Mouse (Mus musculus) heart, postnatal 0 days (tissue): ENCODE measurements around the gene Pgbd5. TPM values are rescaled to one million over a fixed set of nuclear protein-coding genes. Genes with fewer than 3 reads are reported as not detected.

Experiments used
- ATAC-seq: fragments of 200-750 bp; cut with Nextera tagmentation; 2 replicates; pipeline ENCODE4 v1.8.0; 2017; ENCODE audit warnings: low read depth, moderate number of reproducible peaks, moderate library complexity; ENCODE audit not compliant: insufficient read depth
- DNase-seq: peaks from one replicate; pipeline ENCODE4 v3.0.0-alpha.2; 2016; ENCODE audit warnings: low spot score
- H3K27ac ChIP-seq: fragments of 300-500 bp; sonication (generic); 2 replicates; pipeline ENCODE4 v1.5.1; 2014; ENCODE audit warnings: low read depth, mild to moderate bottlenecking
- H3K27me3 ChIP-seq: fragments of 300-500 bp; sonication (generic); 2 replicates; pipeline ENCODE4 v1.6.1; 2014; ENCODE audit warnings: low read length, mixed read lengths; ENCODE audit not compliant: control insufficient read depth, insufficient read depth
- H3K36me3 ChIP-seq: fragments of 300-500 bp; sonication (generic); replicated peaks from 2 replicates; pipeline ENCODE4 v1.6.1; 2014; ENCODE audit warnings: low read length, mixed read lengths; ENCODE audit not compliant: control insufficient read depth, insufficient read depth
- H3K4me1 ChIP-seq: fragments of 300-500 bp; sonication (generic); 2 replicates; pipeline ENCODE4 v1.6.1; 2014; ENCODE audit warnings: antibody characterized with exemption; ENCODE audit not compliant: control insufficient read depth, insufficient read depth
- H3K4me2 ChIP-seq: fragments of 300-500 bp; sonication (generic); 2 replicates; pipeline ENCODE4 v1.6.1; 2014; ENCODE audit warnings: low read depth, mild to moderate bottlenecking, low read length, moderate library complexity
- H3K4me3 ChIP-seq: fragments of 300-500 bp; sonication (generic); 2 replicates; pipeline ENCODE4 v1.5.1; 2014; ENCODE audit warnings: low read depth, low read length
- H3K9ac ChIP-seq: fragments of 300-500 bp; sonication (generic); replicated peaks from 2 replicates; pipeline ENCODE4 v1.6.1; 2014; ENCODE audit warnings: low read depth, low read length, mixed read lengths
- H3K9me3 ChIP-seq: fragments of 300-500 bp; sonication (generic); replicated peaks from 2 replicates; pipeline ENCODE4 v1.6.1; 2016; ENCODE audit warnings: low read length; ENCODE audit not compliant: control insufficient read depth
- CTCF ChIP-seq: IDR thresholded peaks from 2 replicates; pipeline ENCODE4 v1.5.1; 2016; ENCODE audit warnings: antibody characterized with exemption, control low read depth, low read depth
- EP300 ChIP-seq: IDR thresholded peaks from 2 replicates; pipeline ENCODE4 v1.6.1; 2016; ENCODE audit warnings: antibody characterized with exemption, low read depth
- WGBS: fragments of 180-500 bp; shearing (Covaris S2); extraction: QIAGEN DNeasy Blood & Tissue Kit; methylation state at CpG from one replicate; pipeline ENCODE4 v1.1.7; 2014; 5-methylcytosine and 5-hydroxymethylcytosine counted together
- polyA plus RNA-seq: library from polyadenylated mRNA; unstranded; fragments of >200 nt; fragmentation: Nextera tagmentation; extraction: Ambion mirVana; gene quantifications from 2 replicates; pipeline ENCODE4 v1.2.1, GENCODE M21; 2015
- total RNA-seq: library from RNA; depleted of rRNA; stranded (reverse); fragments of >200 nt; gene quantifications from 2 replicates; pipeline ENCODE4 v1.2.3, GENCODE M21; 2014; ENCODE audit warnings: low replicate concordance

Pgbd5 gene
- total and polyA plus RNA-seq, 2 experiments from 2014 or later, result 0.97 to 1.7 TPM

- H3K4me2 ChIP-seq, result no peak overlapping the region
- no peaks in the 10 kb centered on the region for H3K36me3 ChIP-seq
- TF ChIP-seq CTCF, result no peak
- TF ChIP-seq EP300, result no peak
- H3K27ac ChIP-seq, result no peak overlapping the region
- no peak overlapping the region for H3K4me3 ChIP-seq
- no peak for ATAC-seq
- H3K9ac ChIP-seq, result no peak overlapping the region
- H3K4me1 ChIP-seq, result no peaks in the 10 kb centered on the region
- DNase-seq, result no peak
- H3K9me3 ChIP-seq, result no peaks in the 10 kb centered on the region
- H3K27me3 ChIP-seq, result no peaks in the 10 kb centered on the region
- 76% methylated on average over 5 of the region's 5 CpGs for WGBS
Observed at GRCm38 (mm10) chr8:124475690-124476089, 36.2 kb upstream of the Pgbd5 start.

GRCm38 (mm10) chr8:124464641-124465040 lies 25.2 kb upstream of the Pgbd5 start:
- Histone ChIP-seq H3K9ac (no peak overlapping the region), H3K27me3 (no peaks in the 10 kb centered on the region), H3K4me2 (no peak overlapping the region), H3K36me3 (no peaks in the 10 kb centered on the region), H3K4me1 (no peaks in the 10 kb centered on the region), H3K9me3 (no peaks in the 10 kb centered on the region), H3K4me3 (no peak overlapping the region), H3K27ac (no peak overlapping the region)
- ATAC-seq (no peak), DNase-seq (no peak)
- WGBS, result 60% methylated on average over 2 of the region's 2 CpGs
- TF ChIP-seq CTCF (no peak), EP300 (no peak)

GRCm38 (mm10) chr8:124463111-124463510 lies 23.7 kb upstream of the Pgbd5 start:
- H3K4me3 ChIP-seq, result no peak overlapping the region
- no peaks in the 10 kb centered on the region for H3K36me3 ChIP-seq
- TF ChIP-seq CTCF (no peak), EP300 (no peak)
- DNase-seq (no peak), ATAC-seq (no peak)
- 19% methylated on average over 4 of the region's 4 CpGs for whole genome bisulfite sequencing
- no peaks in the 10 kb centered on the region for H3K4me1 ChIP-seq
- H3K9me3 ChIP-seq, result no peaks in the 10 kb centered on the region
- H3K9ac ChIP-seq, result no peak overlapping the region
- H3K27me3 ChIP-seq, result no peaks in the 10 kb centered on the region
- no peak overlapping the region for H3K27ac ChIP-seq
- H3K4me2 ChIP-seq, result no peak overlapping the region

- Histone ChIP-seq H3K4me3 (no peak overlapping the region), H3K36me3 (no peaks in the 10 kb centered on the region), H3K4me1 (no peaks in the 10 kb centered on the region), H3K27ac (no peak overlapping the region), H3K4me2 (no peak overlapping the region), H3K9me3 (no peaks in the 10 kb centered on the region), H3K9ac (no peak overlapping the region), H3K27me3 (no peaks in the 10 kb centered on the region)
- 78% methylated on average over 9 of the region's 9 CpGs for WGBS
- DNase-seq (no peak), ATAC-seq (no peak)
- TF ChIP-seq EP300 (no peak), CTCF (no peak)
Observed at GRCm38 (mm10) chr8:124462192-124462591, 22.7 kb upstream of the Pgbd5 start.

GRCm38 (mm10) chr8:124461103-124461502 lies 21.6 kb upstream of the Pgbd5 start:
- no peak overlapping the region for H3K27ac ChIP-seq
- no peak overlapping the region for H3K4me2 ChIP-seq
- no peaks in the 10 kb centered on the region for H3K4me1 ChIP-seq
- H3K9ac ChIP-seq, result no peak overlapping the region
- ATAC-seq (no peak), DNase-seq (no peak)
- 80% methylated on average over 10 of the region's 10 CpGs for WGBS
- H3K36me3 ChIP-seq, result no peaks in the 10 kb centered on the region
- H3K27me3 ChIP-seq, result no peaks in the 10 kb centered on the region
- TF ChIP-seq CTCF (no peak), EP300 (no peak)
- no peak overlapping the region for H3K4me3 ChIP-seq
- H3K9me3 ChIP-seq, result no peaks in the 10 kb centered on the region

- H3K9me3 ChIP-seq, result no peaks in the 10 kb centered on the region
- WGBS, result 49% methylated on average over 4 of the region's 4 CpGs
Observed at GRCm38 (mm10) chr8:124460660-124461059, 21.2 kb upstream of the Pgbd5 start.

More at GRCm38 (mm10) chr8:124460660-124461059, 21.2 kb upstream of the Pgbd5 start:
- Histone ChIP-seq H3K36me3 (no peaks in the 10 kb centered on the region), H3K4me2 (no peak overlapping the region), H3K27me3 (no peaks in the 10 kb centered on the region), H3K27ac (no peak overlapping the region), H3K9ac (no peak overlapping the region), H3K4me1 (no peaks in the 10 kb centered on the region), H3K4me3 (no peak overlapping the region)
- no peak for ATAC-seq
- no peak for DNase-seq
- TF ChIP-seq EP300 (no peak), CTCF (no peak)
